Mouse (Mus musculus) testis, adult 2 months (tissue): Measurements from ENCODE around the gene Cdc34b.

ENCODE experiments used
- CTCF ChIP-seq: fragments of 200-500 bp; IDR thresholded peaks from 2 replicates; pipeline ENCODE4 v1.5.1; 2012; ENCODE audit warnings: low read depth, mild to moderate bottlenecking, inconsistent platforms, low read length, moderate library complexity; ENCODE audit not compliant: control insufficient read depth, insufficient read depth, insufficient replicate concordance
- POLR2A ChIP-seq: fragments of 200-500 bp; IDR thresholded peaks from 2 replicates; pipeline ENCODE4 v1.6.1; 2012; ENCODE audit warnings: low read depth, mild to moderate bottlenecking, inconsistent platforms, low read length, moderate library complexity; ENCODE audit not compliant: control insufficient read depth

DNA sequence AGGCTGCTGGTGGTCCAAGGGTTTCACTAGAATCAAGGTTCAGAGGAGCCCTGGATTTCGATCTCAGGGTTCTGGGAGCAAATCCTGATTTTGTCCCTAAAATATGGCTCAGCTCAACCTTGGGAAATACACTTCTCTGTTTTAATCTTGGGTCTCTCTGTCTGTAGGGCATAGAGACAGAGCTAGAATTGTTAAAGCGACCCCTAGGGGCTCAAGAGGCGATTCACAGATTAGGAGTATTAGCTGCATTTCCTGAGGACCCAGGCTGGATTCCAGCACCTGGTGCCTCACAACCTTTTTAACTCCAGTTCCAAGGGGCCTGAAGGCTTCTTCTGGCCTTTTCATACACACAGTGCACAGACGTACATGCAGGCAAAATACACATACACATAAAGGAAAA lies 12.0 kb upstream of the Cdc34b start:
- TF ChIP-seq POLR2A (no peak), CTCF (no peak)
